Mouse (Mus musculus) brain, embryonic 14.5 days (tissue): ENCODE data around the gene Adgrg7.

Source experiments
- CTCF ChIP-seq: fragments of 200-500 bp; IDR thresholded peaks from 2 replicates; pipeline ENCODE4 v1.5.1; 2012; ENCODE audit warnings: inconsistent platforms, mild to moderate bottlenecking, moderate library complexity, borderline replicate concordance; ENCODE audit not compliant: insufficient read depth, insufficient read length; ENCODE audit errors: extremely low read depth
- POLR2A ChIP-seq: fragments of 200-500 bp; IDR thresholded peaks from 2 replicates; pipeline ENCODE4 v1.6.1; 2012; ENCODE audit warnings: mild to moderate bottlenecking, inconsistent platforms, borderline replicate concordance; ENCODE audit not compliant: poor library complexity, insufficient read depth, insufficient read length, severe bottlenecking; ENCODE audit errors: extremely low read depth

- no peak for TF ChIP-seq CTCF
- TF ChIP-seq POLR2A: no peak
These were observed 5.9 kb upstream of the Adgrg7 start for GRCm38 (mm10) chr16:56801370-56802109.
